Mouse (Mus musculus) limb, embryonic 10.5 days (tissue): ENCODE measurements around the gene Olfr403. TPM values are rescaled to one million over a fixed set of nuclear protein-coding genes. Genes with fewer than 3 reads are reported as not detected.
"Not testable (repeated sequence)": the region's sequence is repeated elsewhere in the genome, so short reads cannot be mapped to it uniquely, and the experiment has no call there.

Experiments
- DNase-seq: peaks from one replicate; pipeline ENCODE4 v3.0.0-alpha.2; 2017; ENCODE audit warnings: low spot score
- H3K27ac ChIP-seq: fragments of 300-500 bp; sonication (generic); 2 replicates; pipeline ENCODE4 v1.5.1; 2016; ENCODE audit warnings: mild to moderate bottlenecking
- H3K27me3 ChIP-seq: fragments of 300-500 bp; sonication (generic); 2 replicates; pipeline ENCODE4 v1.6.1; 2016; ENCODE audit warnings: low read depth, mild to moderate bottlenecking; ENCODE audit not compliant: poor library complexity, severe bottlenecking
- H3K36me3 ChIP-seq: fragments of 300-500 bp; sonication (generic); 2 replicates; pipeline ENCODE4 v1.6.1; 2016; ENCODE audit warnings: mild to moderate bottlenecking, moderate library complexity
- H3K4me1 ChIP-seq: fragments of 300-500 bp; sonication (generic); 2 replicates; pipeline ENCODE4 v1.6.1; 2016
- H3K4me3 ChIP-seq: fragments of 300-500 bp; sonication (generic); 2 replicates; pipeline ENCODE4 v1.5.1; 2016; ENCODE audit warnings: mild to moderate bottlenecking, moderate library complexity
- H3K9me3 ChIP-seq: fragments of 300-500 bp; sonication (generic); replicated peaks from 2 replicates; pipeline ENCODE4 v1.6.1; 2016; ENCODE audit warnings: mild to moderate bottlenecking
- WGBS: fragments of 180-500 bp; shearing (Covaris S2); methylation state at CpG from one replicate; pipeline ENCODE4 v1.1.7; 2016; 5-methylcytosine and 5-hydroxymethylcytosine counted together
- polyA plus RNA-seq: library from polyadenylated mRNA; unstranded; fragments of >200 nt; fragmentation: Nextera tagmentation; extraction: Ambion mirVana; gene quantifications from 2 replicates; pipeline ENCODE4 v1.2.1, GENCODE M21; 2016

Olfr403 gene
- polyA plus RNA-seq: not detected in 2 replicates

DNA sequence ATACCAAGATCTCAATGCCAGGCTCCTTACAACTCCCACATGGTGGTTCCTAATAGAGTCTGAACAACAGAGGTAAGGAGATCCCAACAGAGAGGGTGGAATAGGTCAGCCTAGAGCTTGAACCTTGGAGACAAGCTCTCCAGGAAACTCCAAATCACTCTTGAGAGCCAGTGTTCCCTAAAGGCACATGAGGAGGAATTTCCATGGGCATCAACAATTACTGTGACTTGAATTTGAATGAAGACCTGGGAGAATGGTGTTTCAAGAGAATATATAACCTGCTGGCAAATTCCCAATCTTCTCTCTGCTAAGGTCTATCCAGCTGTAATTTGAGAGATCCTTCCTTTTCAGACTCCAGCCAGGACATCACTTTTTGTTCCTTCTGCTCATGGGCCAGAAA lies at the start of gene Olfr403:
TSS of gene Olfr403 (plus strand) at position 301 of the 400 bp plus-strand sequence.
- DNase-seq: no peak
- H3K4me1 ChIP-seq: no peaks in the 10 kb centered on the region
- H3K27me3 ChIP-seq: no peaks in the 10 kb centered on the region
- no peak within 1 kb of the TSS for H3K27ac ChIP-seq
- H3K9me3 ChIP-seq: no peaks in the 10 kb centered on the region; the same call in 1 of the 2 replicates
- no peaks in the 10 kb centered on the region for H3K36me3 ChIP-seq
- no peak within 1 kb of the TSS for H3K4me3 ChIP-seq

DNA sequence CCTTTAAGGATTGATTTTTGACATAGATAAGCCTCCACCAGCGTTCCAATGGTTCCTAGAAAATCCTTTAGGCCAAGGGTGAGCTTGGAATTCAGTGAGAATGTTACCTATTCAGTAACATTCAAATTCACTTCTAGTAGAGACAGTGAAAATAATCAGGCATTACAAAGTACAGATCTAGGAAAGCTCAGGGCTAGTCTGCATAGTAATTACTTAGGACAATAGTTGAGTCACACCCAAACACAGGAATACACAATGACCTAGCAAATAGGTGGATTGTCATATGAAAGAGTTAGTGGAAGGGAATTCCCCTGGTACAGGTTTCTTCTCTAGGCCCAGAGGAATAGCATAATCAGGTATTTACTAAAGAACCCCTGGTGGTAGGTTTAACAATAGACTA lies 46.0 kb upstream of the Olfr403 start:
- 28% methylated on average over 1 of the region's 1 CpGs for WGBS
- peaks cover 11% of the 10 kb centered on the region; the same call in 1 of the 2 replicates for H3K9me3 ChIP-seq
- H3K4me3 ChIP-seq, H3K27ac ChIP-seq, H3K4me1 ChIP-seq, H3K36me3 ChIP-seq, DNase-seq, H3K27me3 ChIP-seq: not testable (repeated sequence)

DNA sequence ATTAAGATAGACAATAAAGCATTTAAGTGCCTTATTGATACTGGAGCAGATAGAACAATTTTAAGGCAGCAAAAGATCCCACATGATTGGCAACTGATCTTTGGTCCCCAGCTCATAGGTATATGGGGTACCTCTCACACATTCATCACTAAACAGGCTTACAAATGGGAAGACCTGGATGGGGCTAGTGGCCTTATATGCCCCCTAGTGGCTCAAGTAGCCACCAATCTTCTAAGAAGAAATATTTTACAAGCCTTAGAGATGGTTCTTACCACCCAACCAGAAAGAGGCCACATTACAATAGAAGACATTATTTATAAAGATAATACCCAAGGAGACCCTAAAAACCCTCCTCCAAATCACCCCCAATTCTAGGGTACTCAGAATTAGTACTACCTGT lies 40.2 kb upstream of the Olfr403 start:
- H3K27ac ChIP-seq: no peak overlapping the region
- no peak overlapping the region for H3K4me3 ChIP-seq
- DNase-seq: no peak
- H3K36me3 ChIP-seq: no peaks in the 10 kb centered on the region
- no peaks in the 10 kb centered on the region for H3K4me1 ChIP-seq
- no peaks in the 10 kb centered on the region for H3K27me3 ChIP-seq
- peaks cover 14% of the 10 kb centered on the region for H3K9me3 ChIP-seq

DNA sequence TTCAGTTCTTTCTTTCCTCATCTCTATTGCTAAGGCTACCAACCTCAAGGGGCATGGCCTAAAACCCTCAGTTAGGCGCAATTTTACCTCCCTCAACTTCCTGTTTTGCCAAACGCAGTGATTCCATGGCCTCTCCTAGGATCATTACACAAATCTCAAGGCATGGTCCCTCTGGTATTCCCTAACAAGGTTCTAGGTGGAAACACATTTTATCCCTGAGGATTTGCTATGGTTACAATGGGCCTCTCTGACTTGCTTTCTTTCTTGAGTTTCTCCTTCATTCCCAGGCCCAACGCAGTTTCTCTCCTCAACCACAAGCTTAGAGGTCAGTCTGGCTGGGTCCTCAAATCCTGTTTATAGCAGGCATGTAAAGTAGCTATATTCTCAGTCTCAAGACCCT lies 32.8 kb upstream of the Olfr403 start, which contains the start of gene Olfr402:
TSS of gene Olfr402 (plus strand) at position 301 of the 400 bp plus-strand sequence.
- Histone ChIP-seq H3K27me3 (no peaks in the 10 kb centered on the region), H3K4me3 (no peak within 1 kb of the TSS), H3K27ac (no peak within 1 kb of the TSS), H3K4me1 (no peaks in the 10 kb centered on the region), H3K9me3 (peaks cover 10% of the 10 kb centered on the region; the same call in 1 of the 2 replicates), H3K36me3 (no peaks in the 10 kb centered on the region)
- no peak for DNase-seq
- WGBS: 68% methylated on average over 3 of the region's 3 CpGs

DNA sequence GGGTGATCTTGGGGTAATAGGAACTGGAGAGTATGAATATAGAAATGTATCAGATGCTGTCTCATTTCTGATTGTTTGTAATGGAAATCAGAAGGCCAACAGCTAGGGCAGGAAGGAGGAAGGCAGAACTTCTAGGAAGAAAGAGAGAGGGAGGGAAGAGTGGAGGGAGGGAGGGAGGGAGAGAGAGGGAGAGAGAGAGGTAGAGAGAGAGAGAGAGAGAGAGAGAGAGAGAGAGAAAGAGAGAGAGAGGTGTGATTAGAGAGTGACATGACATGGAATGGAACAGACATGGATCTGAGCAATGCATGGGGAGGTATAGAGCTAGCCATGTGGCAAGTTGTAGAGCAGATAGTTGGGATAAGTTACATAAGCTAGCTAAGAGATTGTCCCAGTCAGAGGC lies 17.3 kb upstream of the Olfr403 start:
- DNase-seq: no peak
- Histone ChIP-seq H3K4me1 (no peaks in the 10 kb centered on the region), H3K36me3 (no peaks in the 10 kb centered on the region), H3K27me3 (no peaks in the 10 kb centered on the region), H3K4me3 (no peak overlapping the region), H3K9me3 (0 out of 2 replicates have a peak, but pooled peaks cover 2% of the 10 kb centered on the region), H3K27ac (no peak overlapping the region)

DNA sequence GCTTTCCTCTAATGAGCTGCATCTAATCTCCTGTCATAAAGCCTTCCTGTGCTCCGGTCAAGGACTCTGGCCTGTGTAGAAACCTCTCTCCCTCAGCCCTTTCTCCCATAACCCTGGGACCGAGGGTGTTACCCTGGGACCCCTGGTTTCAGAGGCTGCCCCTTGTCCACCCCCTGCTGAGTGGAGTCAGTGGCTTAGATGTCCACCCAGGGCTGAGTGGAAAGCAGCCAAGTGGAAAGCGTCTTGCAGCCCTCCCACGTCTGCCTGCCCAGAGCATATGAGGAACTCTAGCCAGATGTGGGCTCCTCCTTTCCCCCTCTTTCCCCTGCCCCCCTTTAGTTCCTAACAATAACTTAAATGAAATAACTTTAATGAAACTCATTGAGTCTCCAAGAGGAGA lies 2.9 kb upstream of the Olfr403 start:
- Histone ChIP-seq H3K4me1 (no peaks in the 10 kb centered on the region), H3K4me3 (no peak overlapping the region), H3K27ac (no peak overlapping the region), H3K9me3 (no peaks in the 10 kb centered on the region; the same call in 1 of the 2 replicates), H3K27me3 (no peaks in the 10 kb centered on the region), H3K36me3 (no peaks in the 10 kb centered on the region)
- no peak for DNase-seq
- WGBS: 86% methylated on average over 4 of the region's 4 CpGs

DNA sequence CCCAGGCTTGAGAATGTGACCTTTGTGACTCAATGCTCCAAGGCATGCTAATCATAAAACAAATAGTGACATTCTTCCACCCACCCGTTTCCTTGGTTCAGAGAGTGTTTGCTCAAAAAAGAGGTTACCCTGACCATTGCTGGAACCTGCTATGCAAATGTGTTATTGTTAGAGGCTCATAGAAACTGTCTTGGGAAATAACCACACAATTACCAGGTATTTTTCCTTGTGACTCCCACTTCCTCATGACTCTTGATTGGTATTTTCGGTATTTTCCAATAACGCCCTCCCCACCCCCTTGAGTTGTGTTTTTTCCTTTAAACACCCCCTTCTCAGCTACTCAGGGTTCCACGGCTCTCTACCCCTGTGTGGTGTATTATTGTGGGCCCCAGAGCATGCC lies 2.3 kb upstream of the Olfr403 start:
- DNase-seq: no peak
- H3K4me3 ChIP-seq: no peak overlapping the region
- H3K27ac ChIP-seq: no peak overlapping the region
- H3K9me3 ChIP-seq: no peaks in the 10 kb centered on the region; the same call in 1 of the 2 replicates
- no peaks in the 10 kb centered on the region for H3K36me3 ChIP-seq
- H3K4me1 ChIP-seq: no peaks in the 10 kb centered on the region
- WGBS: 82% methylated on average over 4 of the region's 4 CpGs
- no peaks in the 10 kb centered on the region for H3K27me3 ChIP-seq

DNA sequence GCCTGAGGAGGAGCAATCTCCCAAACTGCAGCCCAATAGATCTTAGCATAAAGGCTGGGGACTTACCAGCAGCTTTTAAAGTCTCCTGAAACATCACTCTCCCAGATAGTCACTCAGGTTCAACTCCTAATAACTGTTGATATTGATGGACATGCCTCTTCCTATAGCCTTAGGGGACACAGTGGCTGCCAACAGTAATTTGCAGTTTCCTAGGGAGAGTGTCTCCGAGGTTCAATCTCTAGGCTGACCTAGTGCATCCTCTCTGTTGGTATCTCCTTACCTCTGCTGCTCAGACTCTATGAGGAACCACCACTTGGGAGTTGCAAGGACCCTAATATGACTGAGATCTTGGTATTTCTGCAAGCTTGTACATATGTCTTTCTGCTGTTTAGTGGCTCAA lies 25.2 kb downstream of the Olfr403 start, which contains the start of gene Olfr43:
TSS of gene Olfr43 (minus strand) at position 101 of the 400 bp plus-strand sequence.
- no peaks in the 10 kb centered on the region for H3K27me3 ChIP-seq
- H3K4me3 ChIP-seq: no peak within 1 kb of the TSS
- no peak for DNase-seq
- no peaks in the 10 kb centered on the region for H3K36me3 ChIP-seq
- no peaks in the 10 kb centered on the region; the same call in 1 of the 2 replicates for H3K9me3 ChIP-seq
- H3K27ac ChIP-seq: no peak within 1 kb of the TSS
- WGBS: 69% methylated on average over 1 of the region's 1 CpGs
- no peaks in the 10 kb centered on the region for H3K4me1 ChIP-seq

DNA sequence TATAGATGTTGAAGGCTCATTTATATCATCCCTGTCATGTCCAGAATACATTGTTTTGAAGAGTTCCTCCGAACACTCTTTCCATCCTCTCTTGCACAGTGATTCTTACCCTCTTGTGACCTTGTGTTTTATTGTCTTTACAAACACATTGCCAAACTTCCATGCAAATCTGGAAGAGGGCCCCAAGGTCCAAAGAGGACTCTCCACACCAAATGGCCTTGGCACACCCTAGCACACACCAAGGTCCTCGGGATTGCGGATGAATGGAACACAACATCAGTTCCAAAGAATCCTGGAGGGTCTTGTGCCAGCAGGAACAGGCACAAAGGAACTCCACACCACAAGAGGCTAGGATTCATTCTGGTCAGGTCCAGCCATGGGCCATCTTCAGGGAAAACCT lies 55.2 kb downstream of the Olfr403 start:
- WGBS: 89% methylated on average over 3 of the region's 3 CpGs
- H3K27me3 ChIP-seq: no peaks in the 10 kb centered on the region
- no peaks in the 10 kb centered on the region for H3K4me1 ChIP-seq
- DNase-seq: no peak
- no peaks in the 10 kb centered on the region for H3K36me3 ChIP-seq
- H3K9me3 ChIP-seq: no peaks in the 10 kb centered on the region
- H3K4me3 ChIP-seq: no peak overlapping the region
- no peak overlapping the region for H3K27ac ChIP-seq

Other genes with a start within 250 kb of the Olfr403 start
- not detected in 2 replicates for gene Olfr23, start 249.6 kb upstream of the Olfr403 start, polyA plus RNA-seq
- not detected in 2 replicates for gene Olfr397, start 225.4 kb upstream of the Olfr403 start, polyA plus RNA-seq
- gene Olfr398, start 195.8 kb upstream of the Olfr403 start, polyA plus RNA-seq: not detected in 2 replicates
- not detected in 2 replicates for gene Olfr139, start 129.7 kb upstream of the Olfr403 start, polyA plus RNA-seq
- gene Olfr399, start 129.6 kb upstream of the Olfr403 start, polyA plus RNA-seq: not detected in 2 replicates
- not detected in 2 replicates for gene Zfp616, start 116.3 kb upstream of the Olfr403 start, polyA plus RNA-seq
- not detected in 2 replicates for gene Olfr401, start 72.5 kb upstream of the Olfr403 start, polyA plus RNA-seq
- gene Olfr402, start 32.7 kb upstream of the Olfr403 start, polyA plus RNA-seq: not detected in 2 replicates
- gene Olfr43, start 25.1 kb downstream of the Olfr403 start, polyA plus RNA-seq: not detected in 2 replicates
- not detected in 2 replicates for gene Olfr406, start 73.6 kb downstream of the Olfr403 start, polyA plus RNA-seq
- not detected in 2 replicates for gene Olfr59, start 97.5 kb downstream of the Olfr403 start, polyA plus RNA-seq
- gene Olfr410, start 151.8 kb downstream of the Olfr403 start, polyA plus RNA-seq: not detected in 2 replicates
- not detected in 2 replicates for gene Olfr411, start 166.4 kb downstream of the Olfr403 start, polyA plus RNA-seq
- not detected in 2 replicates for gene Olfr412, start 175.8 kb downstream of the Olfr403 start, polyA plus RNA-seq